Comparison of ENCODE assay signal across 23 mouse cellular contexts in the genomic region with DNA sequence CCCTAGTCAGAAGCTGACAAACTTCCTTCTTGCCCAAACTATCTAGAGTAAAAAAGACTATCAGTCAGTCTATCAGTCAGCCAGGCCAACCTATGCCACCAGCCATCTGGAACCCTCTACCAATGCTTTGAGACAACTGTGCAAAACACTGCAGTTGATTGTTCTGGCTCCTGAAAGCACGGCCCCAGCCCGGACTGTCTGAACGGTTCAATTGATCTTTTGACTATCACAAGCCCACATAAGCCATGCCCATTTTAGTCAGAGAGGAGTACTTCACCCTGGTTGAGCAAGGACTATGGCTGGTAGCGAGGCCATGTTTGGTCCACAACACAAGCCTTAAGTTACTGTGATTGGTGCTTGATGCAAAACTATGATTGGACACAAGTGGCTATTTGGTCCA. TPM values are rescaled to one million over a fixed set of nuclear protein-coding genes. Genes with fewer than 3 reads are reported as not detected.
DNase-seq lines count a peak whose midpoint lies in the region; ATAC-seq lines count a peak whose summit lies in the region.
"Had no signal": no experiment of that assay in that cellular context is flagged by ENCODE, and none has a peak within 500 bp of the region (broad histone marks: within the 10 kb centered on the region; RNA-seq: fewer than 3 reads in every experiment).

No protein-coding gene starts in this region.

- no peaks in the 10 kb centered on the region for H3K27me3 ChIP-seq in forebrain, embryonic 10.5 days (ENCODE audit: poor library complexity, severe bottlenecking)
- H3K27me3 ChIP-seq in forebrain, embryonic 12.5 days: no peaks in the 10 kb centered on the region
- H3K27me3 ChIP-seq in midbrain, embryonic 11.5 days (ENCODE audit: control insufficient read depth, insufficient read depth, low read length): no peaks in the 10 kb centered on the region
- no peaks in the 10 kb centered on the region for H3K27me3 ChIP-seq in midbrain, embryonic 13.5 days
- H3K27me3 ChIP-seq in hindbrain, embryonic 14.5 days (ENCODE audit: control insufficient read depth, insufficient read depth, low read length): no peaks in the 10 kb centered on the region
- H3K27me3 ChIP-seq: embryonic facial prominence, embryonic 12.5 days; forebrain, embryonic 13.5 days; forebrain, embryonic 15.5 days; Patski had no signal

- H3K4me1 ChIP-seq in forebrain, embryonic 10.5 days: peaks cover 67% of the 10 kb centered on the region
- H3K4me1 ChIP-seq in forebrain, embryonic 12.5 days: peaks cover 52% of the 10 kb centered on the region
- peaks cover 44% of the 10 kb centered on the region for H3K4me1 ChIP-seq in midbrain, embryonic 11.5 days (ENCODE audit: control insufficient read depth, insufficient read depth, low read length)
- peaks cover 46% of the 10 kb centered on the region for H3K4me1 ChIP-seq in midbrain, embryonic 13.5 days (replicated peaks)
- peaks cover 41% of the 10 kb centered on the region for H3K4me1 ChIP-seq in hindbrain, embryonic 14.5 days (replicated peaks; ENCODE audit: control insufficient read depth, insufficient read depth, low read length)

- H3K36me3 ChIP-seq in forebrain, embryonic 10.5 days (replicated peaks): peaks cover 20% of the 10 kb centered on the region
- no peaks in the 10 kb centered on the region for H3K36me3 ChIP-seq in forebrain, embryonic 12.5 days (replicated peaks)
- H3K36me3 ChIP-seq in midbrain, embryonic 11.5 days (ENCODE audit: control insufficient read depth, insufficient read depth, low read length): no peaks in the 10 kb centered on the region
- no peaks in the 10 kb centered on the region for H3K36me3 ChIP-seq in midbrain, embryonic 13.5 days
- no peaks in the 10 kb centered on the region for H3K36me3 ChIP-seq in hindbrain, embryonic 14.5 days (replicated peaks; ENCODE audit: control insufficient read depth, insufficient read depth)
- H3K36me3 ChIP-seq: embryonic facial prominence, embryonic 12.5 days; forebrain, embryonic 15.5 days had no signal

- no peak for ATAC-seq in forebrain, embryonic 12.5 days (ENCODE audit: low FRiP score)
- no peak for ATAC-seq in midbrain, embryonic 11.5 days (ENCODE audit: low FRiP score)
- ATAC-seq in midbrain, embryonic 13.5 days: no peak
- no peak for ATAC-seq in hindbrain, embryonic 14.5 days (ENCODE audit: low FRiP score)
- ATAC-seq: activated CD4-positive, CD25-positive, alpha-beta regulatory T cell, adult 4 months; forebrain, embryonic 13.5 days; forebrain, embryonic 15.5 days; forebrain, postnatal 0 days; Patski had no signal

- H3K4me3 ChIP-seq in forebrain, embryonic 10.5 days: no peak overlapping the region
- no peak overlapping the region for H3K4me3 ChIP-seq in forebrain, embryonic 12.5 days (replicated peaks)
- no peak overlapping the region for H3K4me3 ChIP-seq in midbrain, embryonic 11.5 days (ENCODE audit: low read depth, low read length)
- H3K4me3 ChIP-seq in midbrain, embryonic 13.5 days (replicated peaks): no peak overlapping the region
- H3K4me3 ChIP-seq in hindbrain, embryonic 14.5 days (replicated peaks; ENCODE audit: low read length): no peak overlapping the region
- H3K4me3 ChIP-seq: embryonic facial prominence, embryonic 10.5 days; embryonic facial prominence, embryonic 12.5 days; forebrain, embryonic 13.5 days; forebrain, embryonic 15.5 days had no signal

- no peak for DNase-seq in forebrain, embryonic 10.5 days (ENCODE audit: extremely low spot score, low spot score)
- DNase-seq in midbrain, embryonic 11.5 days (ENCODE audit: low spot score, missing footprints): peak; percentile 79
- peak; percentile 77 for DNase-seq in Muller cell, postnatal 12 days (ENCODE audit: inconsistent ontology term)
- DNase-seq in retina, embryonic 14.5 days (ENCODE audit: low spot score): peak; percentile 21
- no peak for DNase-seq in cerebellum, adult 9-11 months
- DNase-seq in hindbrain, embryonic 14.5 days (ENCODE audit: low spot score): no peak
- DNase-seq: adrenal gland, adult 8-10 months; adrenal gland, postnatal 14 days; adrenal gland, postnatal 36 days; cerebellum, adult 11-12 months; cerebellum, adult 2 months; cerebellum, adult 9-10 months; cerebellum, postnatal 14 days; cerebellum, postnatal 36 days; forebrain, postnatal 0 days had no signal

- H3K4me2 ChIP-seq in forebrain, embryonic 12.5 days: no peak overlapping the region
- H3K4me2 ChIP-seq in midbrain, embryonic 11.5 days: no peak overlapping the region
- no peak overlapping the region for H3K4me2 ChIP-seq in midbrain, embryonic 13.5 days (replicated peaks)
- no peak overlapping the region for H3K4me2 ChIP-seq in hindbrain, embryonic 14.5 days (replicated peaks)
- H3K4me2 ChIP-seq: embryonic facial prominence, embryonic 12.5 days; forebrain, embryonic 13.5 days; forebrain, embryonic 15.5 days had no signal

- H3K9ac ChIP-seq in forebrain, embryonic 12.5 days: no peak overlapping the region
- H3K9ac ChIP-seq in midbrain, embryonic 11.5 days (ENCODE audit: low read length): no peak overlapping the region
- no peak overlapping the region for H3K9ac ChIP-seq in midbrain, embryonic 13.5 days (replicated peaks)
- no peak overlapping the region for H3K9ac ChIP-seq in hindbrain, embryonic 14.5 days
- H3K9ac ChIP-seq: embryonic facial prominence, embryonic 12.5 days; forebrain, embryonic 13.5 days; forebrain, embryonic 15.5 days; forebrain, postnatal 0 days had no signal

- 0 out of 2 replicates have a peak overlapping the region, but pooled peaks have one; percentile 58 for H3K27ac ChIP-seq in forebrain, embryonic 10.5 days
- H3K27ac ChIP-seq in forebrain, embryonic 12.5 days: no peak overlapping the region
- H3K27ac ChIP-seq in midbrain, embryonic 11.5 days (ENCODE audit: low read depth, low read length): no peak overlapping the region
- H3K27ac ChIP-seq in midbrain, embryonic 13.5 days: no peak overlapping the region
- H3K27ac ChIP-seq in hindbrain, embryonic 14.5 days: no peak overlapping the region
- H3K27ac ChIP-seq: embryonic facial prominence, embryonic 12.5 days; forebrain, embryonic 13.5 days; forebrain, embryonic 15.5 days had no signal

- WGBS in forebrain, embryonic 10.5 days: 40% methylated on average over 4 of the region's 4 CpGs
- WGBS in forebrain, embryonic 12.5 days: 31% methylated on average over 4 of the region's 4 CpGs
- WGBS in midbrain, embryonic 11.5 days: 57% methylated on average over 4 of the region's 4 CpGs
- WGBS in midbrain, embryonic 13.5 days: 46% methylated on average over 4 of the region's 4 CpGs
- 27% methylated on average over 4 of the region's 4 CpGs for WGBS in hindbrain, embryonic 14.5 days

- no peaks in the 10 kb centered on the region; the same call in 1 of the 2 replicates for H3K9me3 ChIP-seq in forebrain, embryonic 10.5 days
- H3K9me3 ChIP-seq in forebrain, embryonic 12.5 days: no peaks in the 10 kb centered on the region
- H3K9me3 ChIP-seq in midbrain, embryonic 11.5 days (ENCODE audit: control insufficient read depth, low read length): no peaks in the 10 kb centered on the region
- H3K9me3 ChIP-seq in midbrain, embryonic 13.5 days: no peaks in the 10 kb centered on the region
- H3K9me3 ChIP-seq in hindbrain, embryonic 14.5 days (ENCODE audit: control insufficient read depth, low read length): no peaks in the 10 kb centered on the region
- H3K9me3 ChIP-seq: embryonic facial prominence, embryonic 10.5 days; embryonic facial prominence, embryonic 12.5 days; forebrain, embryonic 13.5 days; forebrain, embryonic 15.5 days had no signal

RNA-seq across cellular contexts. Expression of a gene that starts 51.4 kb away (rescaled TPM):
- polyA plus RNA-seq in forebrain, embryonic 10.5 days (2016; fragmentation: Nextera tagmentation; extraction: Ambion mirVana): 55.4 and 62.3 TPM in 2 replicates
- 48.4 and 58.6 TPM in 2 replicates for polyA plus RNA-seq in forebrain, embryonic 12.5 days (2016; fragmentation: Nextera tagmentation; extraction: Ambion mirVana)
- polyA plus RNA-seq in midbrain, embryonic 11.5 days (2014; fragmentation: Nextera tagmentation; extraction: Ambion mirVana): 43.8 and 51.3 TPM in 2 replicates
- 29.0 and 34.3 TPM in 2 replicates for polyA plus RNA-seq in midbrain, embryonic 13.5 days (2015; fragmentation: Nextera tagmentation; extraction: Ambion mirVana)
- polyA plus RNA-seq in hindbrain, embryonic 14.5 days (2014; fragmentation: Nextera tagmentation; extraction: Ambion mirVana): 32.0 and 36.0 TPM in 2 replicates

RNA-seq across cellular contexts. Expression of a gene that starts 59.2 kb away (rescaled TPM):
- polyA plus RNA-seq in forebrain, embryonic 10.5 days (2016; fragmentation: Nextera tagmentation; extraction: Ambion mirVana): 127 and 128 TPM in 2 replicates
- polyA plus RNA-seq in forebrain, embryonic 12.5 days (2016; fragmentation: Nextera tagmentation; extraction: Ambion mirVana): 103 and 109 TPM in 2 replicates
- 117 and 118 TPM in 2 replicates for polyA plus RNA-seq in midbrain, embryonic 11.5 days (2014; fragmentation: Nextera tagmentation; extraction: Ambion mirVana)
- 96.3 and 102 TPM in 2 replicates for polyA plus RNA-seq in midbrain, embryonic 13.5 days (2015; fragmentation: Nextera tagmentation; extraction: Ambion mirVana)
- polyA plus RNA-seq in hindbrain, embryonic 14.5 days (2014; fragmentation: Nextera tagmentation; extraction: Ambion mirVana): 110 TPM in 2 replicates

Comparison
In these comparisons a context has a peak if more than half of its experiments do, and no peak if none do; other contexts are left out.
1. DNase-seq: peak in midbrain, embryonic 11.5 days (single experiment), Muller cell, postnatal 12 days (single experiment) and retina, embryonic 14.5 days (single experiment); none in forebrain, embryonic 10.5 days (single experiment), cerebellum, adult 9-11 months (single experiment) and hindbrain, embryonic 14.5 days (single experiment).